Mouse (Mus musculus) heart, postnatal 0 days (tissue): Measurements from ENCODE around the gene Macc1.

Experiments used
- CTCF ChIP-seq: IDR thresholded peaks from 2 replicates; pipeline ENCODE4 v1.5.1; 2016; ENCODE audit warnings: antibody characterized with exemption, control low read depth, low read depth
- EP300 ChIP-seq: IDR thresholded peaks from 2 replicates; pipeline ENCODE4 v1.6.1; 2016; ENCODE audit warnings: antibody characterized with exemption, low read depth

DNA sequence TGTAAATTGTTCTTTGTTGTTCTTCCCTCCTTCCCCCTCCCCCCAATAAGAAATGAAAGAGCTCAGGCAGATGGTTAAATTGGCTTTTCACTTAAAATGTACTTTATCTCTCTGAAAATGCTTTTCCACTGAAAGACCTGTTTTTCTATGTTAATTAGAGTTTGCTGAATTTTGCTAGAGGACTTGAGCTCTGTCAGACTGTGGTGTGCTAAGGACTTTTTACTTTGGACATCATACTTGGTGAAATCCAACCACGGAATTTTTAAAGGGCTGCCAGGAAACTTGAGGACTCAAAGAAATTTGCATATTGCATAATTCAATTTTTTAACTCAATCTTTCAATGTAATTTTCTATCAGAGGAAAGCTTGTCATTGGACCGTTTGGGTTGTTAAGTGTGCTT is 126.7 kb downstream of the Macc1 start:
- TF ChIP-seq CTCF: no peak
- no peak for TF ChIP-seq EP300
